Mouse (Mus musculus): Measurements from ENCODE around the gene Lrrc42. TPM values are rescaled to one million over a fixed set of nuclear protein-coding genes. Genes with fewer than 3 reads are reported as not detected.

The Lrrc42 gene
- polyA plus RNA-seq, 1 experiment from 2014 or later: 55.5 TPM

GRCm38 (mm10) chr4:107285446-107286200, 32.3 kb upstream of the Lrrc42 start:
- no peak overlapping the region for H3K27ac ChIP-seq (replicated peaks)
- no peak overlapping the region for H3K4me3 ChIP-seq
- H3K9ac ChIP-seq: no peak overlapping the region
- H3K36me3 ChIP-seq: peaks cover 9% of the 10 kb centered on the region
- no peak for ATAC-seq (ENCODE audit: low FRiP score, low read depth)
- no peak overlapping the region for H3K4me2 ChIP-seq
- 76% methylated on average over 3 of the region's 3 CpGs for WGBS
- H3K4me1 ChIP-seq (replicated peaks): no peaks in the 10 kb centered on the region
- H3K27me3 ChIP-seq: no peaks in the 10 kb centered on the region
- H3K9me3 ChIP-seq: no peaks in the 10 kb centered on the region

- Histone ChIP-seq H3K9me3 (no peaks in the 10 kb centered on the region), H3K4me2 (no peak overlapping the region), H3K27me3 (no peaks in the 10 kb centered on the region), H3K4me3 (no peak overlapping the region), H3K4me1 (replicated peaks) (peaks cover 6% of the 10 kb centered on the region; the same call in 1 of the 2 replicates), H3K36me3 (peaks cover 18% of the 10 kb centered on the region), H3K9ac (no peak overlapping the region), H3K27ac (replicated peaks) (no peak overlapping the region)
- no peak for ATAC-seq (ENCODE audit: low FRiP score, low read depth)
- 83% methylated on average over 7 of the region's 7 CpGs for WGBS
Measured at GRCm38 (mm10) chr4:107280843-107281475, 27.6 kb upstream of the Lrrc42 start.

GRCm38 (mm10) chr4:107278188-107278707, 24.9 kb upstream of the Lrrc42 start:
- no peak for ATAC-seq (ENCODE audit: low FRiP score, low read depth)
- Histone ChIP-seq H3K9me3 (no peaks in the 10 kb centered on the region), H3K27me3 (no peaks in the 10 kb centered on the region), H3K27ac (replicated peaks) (no peak overlapping the region), H3K4me3 (no peak overlapping the region), H3K9ac (no peak overlapping the region), H3K4me2 (no peak overlapping the region), H3K4me1 (replicated peaks) (peaks cover 6% of the 10 kb centered on the region; the same call in 1 of the 2 replicates), H3K36me3 (peaks cover 18% of the 10 kb centered on the region)
- 11% methylated on average over 8 of the region's 8 CpGs for WGBS

GRCm38 (mm10) chr4:107274511-107274910, 21.2 kb upstream of the Lrrc42 start:
- Histone ChIP-seq H3K27me3 (no peaks in the 10 kb centered on the region), H3K9ac (no peak overlapping the region), H3K4me3 (no peak overlapping the region), H3K4me2 (no peak overlapping the region), H3K4me1 (replicated peaks) (peaks cover 6% of the 10 kb centered on the region; the same call in 1 of the 2 replicates), H3K27ac (replicated peaks) (no peak overlapping the region), H3K9me3 (no peaks in the 10 kb centered on the region), H3K36me3 (no peaks in the 10 kb centered on the region; the same call in none of the 2 replicates)
- ATAC-seq (ENCODE audit: low FRiP score, low read depth): no peak
- WGBS: 87% methylated on average over 5 of the region's 5 CpGs

GRCm38 (mm10) chr4:107273683-107274082, 20.4 kb upstream of the Lrrc42 start:
- H3K4me2 ChIP-seq: no peak overlapping the region
- H3K9ac ChIP-seq: no peak overlapping the region
- WGBS: 81% methylated on average over 4 of the region's 4 CpGs
- no peak for ATAC-seq (ENCODE audit: low FRiP score, low read depth)
- H3K27ac ChIP-seq (replicated peaks): no peak overlapping the region
- H3K9me3 ChIP-seq: no peaks in the 10 kb centered on the region
- no peaks in the 10 kb centered on the region; the same call in none of the 2 replicates for H3K36me3 ChIP-seq
- H3K4me3 ChIP-seq: no peak overlapping the region
- H3K4me1 ChIP-seq (replicated peaks): peaks cover 6% of the 10 kb centered on the region; the same call in 1 of the 2 replicates
- H3K27me3 ChIP-seq: no peaks in the 10 kb centered on the region

- Histone ChIP-seq H3K4me1 (replicated peaks) (0 out of 2 replicates have a peak, but pooled peaks cover 3% of the 10 kb centered on the region), H3K27ac (replicated peaks) (no peak overlapping the region), H3K4me2 (no peak overlapping the region), H3K27me3 (no peaks in the 10 kb centered on the region), H3K9me3 (no peaks in the 10 kb centered on the region), H3K9ac (no peak overlapping the region), H3K36me3 (peaks cover 3% of the 10 kb centered on the region), H3K4me3 (no peak overlapping the region)
- WGBS: 73% methylated on average over 4 of the region's 4 CpGs
- no peak for ATAC-seq (ENCODE audit: low FRiP score, low read depth)
Measured at GRCm38 (mm10) chr4:107260001-107260400, 6.7 kb upstream of the Lrrc42 start.

GRCm38 (mm10) chr4:107254414-107254813, 1.1 kb upstream of the Lrrc42 start:
- peak overlapping the region; percentile 65 for H3K4me3 ChIP-seq
- peak overlapping the region; percentile 90 for H3K9ac ChIP-seq
- peak overlapping the region; percentile 94 for H3K27ac ChIP-seq (replicated peaks)
- H3K4me2 ChIP-seq: peak overlapping the region; percentile 69
- ATAC-seq (ENCODE audit: low FRiP score, low read depth): no peak
- no peaks in the 10 kb centered on the region for H3K36me3 ChIP-seq
- H3K4me1 ChIP-seq (replicated peaks): peaks cover 34% of the 10 kb centered on the region
- no peaks in the 10 kb centered on the region for H3K27me3 ChIP-seq
- 8% methylated on average over 3 of the region's 3 CpGs for WGBS
- no peaks in the 10 kb centered on the region for H3K9me3 ChIP-seq

- H3K9me3 ChIP-seq: no peaks in the 10 kb centered on the region
- H3K36me3 ChIP-seq: no peaks in the 10 kb centered on the region
- peaks cover 44% of the 10 kb centered on the region for H3K4me1 ChIP-seq (replicated peaks)
- no peak for ATAC-seq (ENCODE audit: low FRiP score, low read depth)
- H3K4me3 ChIP-seq: peak overlapping the region; percentile 65
- H3K27me3 ChIP-seq: no peaks in the 10 kb centered on the region
- under 1% methylated on average over 10 of the region's 11 CpGs for WGBS
- H3K27ac ChIP-seq (replicated peaks): peak overlapping the region; percentile 94
- peak overlapping the region; percentile 73 for H3K9ac ChIP-seq
- peak overlapping the region; percentile 72 for H3K4me2 ChIP-seq
Measured at GRCm38 (mm10) chr4:107252522-107252921, 810 bp downstream of the Lrrc42 start.

- peaks cover 45% of the 10 kb centered on the region for H3K4me1 ChIP-seq (replicated peaks)
- H3K27me3 ChIP-seq: no peaks in the 10 kb centered on the region
- no peak overlapping the region for H3K9ac ChIP-seq
- H3K4me3 ChIP-seq: no peak overlapping the region
- H3K4me2 ChIP-seq: no peak overlapping the region
- H3K36me3 ChIP-seq: peaks cover 9% of the 10 kb centered on the region; the same call in 1 of the 2 replicates
- H3K9me3 ChIP-seq: no peaks in the 10 kb centered on the region
- no peak overlapping the region for H3K27ac ChIP-seq (replicated peaks)
- no peak for ATAC-seq (ENCODE audit: low FRiP score, low read depth)
- WGBS: 25% methylated on average over 4 of the region's 4 CpGs
Measured at GRCm38 (mm10) chr4:107250494-107250893, 2.8 kb downstream of the Lrrc42 start.

- Histone ChIP-seq H3K9me3 (no peaks in the 10 kb centered on the region), H3K27me3 (no peaks in the 10 kb centered on the region), H3K36me3 (peaks cover 14% of the 10 kb centered on the region; the same call in 1 of the 2 replicates), H3K9ac (no peak overlapping the region), H3K4me1 (replicated peaks) (peaks cover 45% of the 10 kb centered on the region), H3K27ac (replicated peaks) (0 out of 2 replicates have a peak overlapping the region, but pooled peaks have one; percentile 19), H3K4me3 (no peak overlapping the region), H3K4me2 (no peak overlapping the region)
- WGBS: 31% methylated on average over 2 of the region's 2 CpGs
- no peak for ATAC-seq (ENCODE audit: low FRiP score, low read depth)
Measured at GRCm38 (mm10) chr4:107249471-107249870, 3.9 kb downstream of the Lrrc42 start.

GRCm38 (mm10) chr4:107248061-107248460, 5.3 kb downstream of the Lrrc42 start:
- Histone ChIP-seq H3K9me3 (no peaks in the 10 kb centered on the region), H3K4me2 (no peak overlapping the region), H3K27ac (replicated peaks) (no peak overlapping the region), H3K9ac (no peak overlapping the region), H3K4me1 (replicated peaks) (peaks cover 48% of the 10 kb centered on the region), H3K27me3 (no peaks in the 10 kb centered on the region), H3K36me3 (peaks cover 14% of the 10 kb centered on the region; the same call in 1 of the 2 replicates), H3K4me3 (no peak overlapping the region)
- 69% methylated on average over 3 of the region's 3 CpGs for WGBS
- no peak for ATAC-seq (ENCODE audit: low FRiP score, low read depth)

GRCm38 (mm10) chr4:107247110-107247509, 6.2 kb downstream of the Lrrc42 start:
- WGBS: 85% methylated on average over 9 of the region's 9 CpGs
- Histone ChIP-seq H3K9me3 (no peaks in the 10 kb centered on the region), H3K4me1 (replicated peaks) (peaks cover 46% of the 10 kb centered on the region), H3K27ac (replicated peaks) (no peak overlapping the region), H3K36me3 (peaks cover 17% of the 10 kb centered on the region), H3K4me3 (no peak overlapping the region), H3K9ac (no peak overlapping the region), H3K4me2 (no peak overlapping the region), H3K27me3 (no peaks in the 10 kb centered on the region)
- no peak for ATAC-seq (ENCODE audit: low FRiP score, low read depth)
